Mouse (Mus musculus) neural tube, embryonic 10.5 days (tissue): ENCODE measurements around the gene Kidins220.

Experiments
- DNase-seq: peaks from one replicate; pipeline ENCODE4 v3.0.0-alpha.2; 2017; ENCODE audit warnings: low spot score; ENCODE audit errors: extremely low spot score

Kidins220 gene

DNA sequence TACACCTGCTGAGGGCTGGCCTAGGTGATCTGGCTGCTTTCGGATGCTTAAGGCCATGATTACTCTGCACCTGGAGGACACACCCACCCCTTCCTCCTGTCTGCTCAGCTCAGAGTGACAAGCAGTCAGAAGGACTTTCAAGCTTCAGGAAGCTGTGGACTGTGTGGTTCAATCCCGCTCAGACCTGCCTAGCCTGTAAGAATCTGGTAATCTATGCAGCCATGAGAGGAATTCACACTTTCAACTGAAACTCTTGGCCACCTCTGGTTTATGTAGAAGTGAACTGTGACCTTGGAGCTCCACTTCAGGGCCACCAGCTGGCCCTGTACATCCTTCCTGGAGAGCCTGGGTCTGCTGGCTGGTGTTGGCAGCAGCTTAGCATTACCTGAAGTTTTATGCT is 134.1 kb downstream of the Kidins220 start:
- no peak for DNase-seq

DNA sequence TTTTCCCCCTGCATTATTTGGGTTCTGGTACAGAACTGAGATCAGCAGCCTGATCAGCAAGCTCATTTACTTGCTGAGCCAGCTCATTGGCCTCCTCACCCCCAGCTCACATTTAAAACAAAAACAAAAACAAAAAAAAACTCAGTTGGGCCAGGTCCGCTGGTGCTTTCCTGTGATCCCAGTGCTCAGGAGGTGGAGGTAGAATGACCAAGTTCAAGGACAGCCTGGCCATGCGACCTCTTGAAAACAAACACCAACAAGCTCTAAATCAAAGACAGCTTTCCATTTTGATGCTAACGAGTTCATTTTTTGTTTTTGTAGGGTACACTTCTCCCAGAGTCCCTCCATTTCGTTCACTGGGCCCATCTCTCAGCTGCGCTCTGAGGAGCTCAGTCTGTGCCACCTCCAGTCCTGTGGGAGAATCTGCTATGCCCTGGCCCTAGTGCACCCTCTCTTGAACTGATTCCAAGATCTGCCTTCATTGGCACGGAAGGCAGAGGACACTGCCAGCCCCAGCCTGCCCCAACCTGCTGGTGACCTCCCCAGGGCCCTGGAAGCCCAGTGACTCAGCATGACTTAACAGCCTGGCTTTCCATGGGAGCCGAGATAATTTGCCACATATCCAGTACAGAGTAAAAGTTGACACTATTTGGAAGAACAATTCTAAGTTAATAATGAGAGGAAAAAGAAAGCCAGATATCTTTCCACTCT is 135.4 kb downstream of the Kidins220 start:
- no peak for DNase-seq

DNA sequence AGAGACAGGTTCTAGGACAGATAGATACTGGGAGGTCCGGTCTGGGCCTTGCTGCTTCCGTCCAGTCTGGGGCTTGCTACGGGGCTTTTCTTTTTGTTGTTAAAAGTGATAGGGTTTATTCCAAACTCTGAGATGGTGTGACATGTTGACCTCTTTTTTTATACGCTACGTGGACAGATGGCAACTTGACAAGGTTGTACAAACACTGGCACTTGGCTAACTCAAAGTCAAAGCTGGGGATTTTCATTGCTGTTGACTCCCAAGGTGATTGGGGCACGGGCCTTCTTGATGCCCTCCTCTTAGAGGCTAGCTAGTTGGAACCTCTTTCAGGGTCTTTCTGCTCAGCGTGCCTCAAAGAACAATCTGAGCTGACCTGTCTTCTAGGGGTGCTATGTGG is 136.0 kb downstream of the Kidins220 start:
- DNase-seq, result no peak
